Mouse (Mus musculus): ENCODE measurements at regions not wholly inside any gene's neighbourhood (a gene's known extent, or its start where the extent isn't known, plus 50 kb on each side); places are given as distances from the start of the nearest gene placed in this dataset.

DNA sequence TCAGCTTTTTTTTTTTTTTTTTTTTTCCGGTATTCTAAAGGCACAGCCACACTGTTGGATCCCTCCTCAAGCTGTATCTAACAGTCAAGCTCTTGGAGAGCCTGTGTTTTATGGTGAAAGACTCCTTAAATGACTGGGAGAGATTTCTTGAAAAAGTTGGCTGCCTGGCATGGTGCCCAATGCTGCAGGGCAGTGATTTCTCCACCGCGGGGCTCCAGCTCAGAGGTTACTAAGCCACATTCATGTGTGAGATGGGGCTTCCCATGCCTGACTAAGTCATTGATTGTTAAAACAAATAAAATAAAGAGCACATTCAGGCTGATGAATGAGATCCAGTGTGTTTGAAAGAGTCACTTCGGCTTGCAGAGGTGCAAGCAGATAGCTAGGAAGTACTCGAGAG is 139.2 kb upstream of the Eci2 start:
- CTCF ChIA-PET: no interaction called here
- in situ Hi-C loops (cut with MboI; ENCODE audit: low pct_unique_long_range_greater_than_20kb): no loop called here
- POLR2A ChIA-PET: no interaction called here
- no peak for TF ChIP-seq CTCF (IDR thresholded peaks at IDR 0.05)
- peak; percentile 24 for DNase-seq (ENCODE audit: low read depth, low spot score)
- ATAC-seq: no peak
- no peaks in the 10 kb centered on the region for H3K27me3 ChIP-seq

GRCm38 (mm10) chr13:35166831-35167541 is 140.1 kb upstream of the Eci2 start:
- ChIA-PET POLR2A (no interaction called here), CTCF (no interaction called here)
- ATAC-seq (no peak), DNase-seq (ENCODE audit: low read depth, low spot score) (no peak)
- in situ Hi-C loops (cut with MboI; ENCODE audit: low pct_unique_long_range_greater_than_20kb): no loop called here
- no peak for TF ChIP-seq CTCF (IDR thresholded peaks at IDR 0.05)
- no peaks in the 10 kb centered on the region for H3K27me3 ChIP-seq

DNA sequence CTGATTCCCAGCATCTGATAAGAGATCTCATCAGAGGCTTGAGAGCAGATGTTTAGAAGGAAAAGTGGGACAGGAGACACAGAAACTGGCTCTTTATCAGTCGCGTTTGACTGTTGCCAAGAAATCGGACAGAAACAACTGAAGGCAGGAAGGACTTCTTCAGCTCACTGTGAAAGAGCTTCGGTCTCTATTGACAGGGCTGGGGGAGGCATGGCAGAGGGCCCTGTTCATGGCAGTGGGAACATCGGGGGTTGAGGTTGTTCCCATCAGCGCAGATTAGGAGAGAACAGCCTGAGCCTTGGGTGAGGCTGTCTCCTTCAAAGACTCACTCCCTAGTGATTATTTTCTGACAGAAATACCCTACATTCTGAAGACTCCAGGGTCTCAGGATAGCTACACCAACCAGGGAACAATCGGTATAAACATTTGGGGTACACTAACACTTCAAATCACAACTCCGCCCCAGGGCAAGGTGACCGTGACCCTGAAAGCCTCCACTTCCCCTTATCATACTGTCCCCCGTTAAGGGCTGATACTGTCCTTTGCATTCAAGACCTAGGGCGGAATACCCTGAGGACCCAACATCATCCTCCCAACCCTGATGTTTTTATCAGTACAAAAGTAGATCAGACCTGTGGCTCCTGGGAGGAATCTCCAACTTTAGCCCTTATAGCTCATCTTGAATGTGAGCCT is 144.8 kb upstream of the Eci2 start:
- no peak for ATAC-seq
- H3K27me3 ChIP-seq: no peaks in the 10 kb centered on the region
- ChIA-PET POLR2A (no interaction called here), CTCF (interaction anchor here (1.2 kb wide), 1 partner anchor 10 kb away, joined by 3 read pairs; no protein-coding TSS in a partner anchor)
- no peak for TF ChIP-seq CTCF (IDR thresholded peaks at IDR 0.05)
- in situ Hi-C loops (cut with MboI; ENCODE audit: low pct_unique_long_range_greater_than_20kb): no loop called here
- DNase-seq (ENCODE audit: low read depth, low spot score): no peak

- no peaks in the 10 kb centered on the region for H3K27me3 ChIP-seq
- ChIA-PET POLR2A (no interaction called here), CTCF (no interaction called here)
- in situ Hi-C loops (cut with MboI; ENCODE audit: low pct_unique_long_range_greater_than_20kb): no loop called here
- DNase-seq (ENCODE audit: low read depth, low spot score): no peak
- TF ChIP-seq CTCF (IDR thresholded peaks at IDR 0.05): no peak
- no peak for ATAC-seq
Measured at GRCm38 (mm10) chr13:35173522-35173921, 146.6 kb upstream of the Eci2 start.

DNA sequence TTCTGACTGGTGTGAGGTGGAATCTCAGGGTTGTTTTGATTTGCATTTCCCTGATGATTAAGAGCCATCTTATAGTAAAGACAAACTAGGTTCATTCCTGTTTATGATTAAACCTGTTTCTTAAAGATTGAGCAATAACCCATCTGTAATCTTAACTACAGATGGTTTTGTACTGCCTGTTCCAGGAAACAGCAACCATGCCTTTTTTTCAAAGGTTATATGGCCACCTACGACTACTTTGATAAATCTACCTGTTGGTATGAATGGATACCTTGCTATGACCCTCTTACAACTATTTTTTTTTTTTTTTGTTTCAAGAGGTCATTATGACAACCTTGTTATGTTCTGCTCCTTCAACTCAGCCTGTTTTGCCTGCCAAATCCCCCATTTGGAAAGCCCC is 148.7 kb upstream of the Eci2 start:
- ChIA-PET CTCF (interaction anchor here (1.7 kb wide), 1 partner anchor 16 kb away, joined by 5 read pairs; no protein-coding TSS in a partner anchor), POLR2A (no interaction called here)
- no peaks in the 10 kb centered on the region for H3K27me3 ChIP-seq
- DNase-seq (ENCODE audit: low read depth, low spot score) (no peak), ATAC-seq (no peak)
- in situ Hi-C loops (cut with MboI; ENCODE audit: low pct_unique_long_range_greater_than_20kb): no loop called here
- no peak for TF ChIP-seq CTCF (IDR thresholded peaks at IDR 0.05)

DNA sequence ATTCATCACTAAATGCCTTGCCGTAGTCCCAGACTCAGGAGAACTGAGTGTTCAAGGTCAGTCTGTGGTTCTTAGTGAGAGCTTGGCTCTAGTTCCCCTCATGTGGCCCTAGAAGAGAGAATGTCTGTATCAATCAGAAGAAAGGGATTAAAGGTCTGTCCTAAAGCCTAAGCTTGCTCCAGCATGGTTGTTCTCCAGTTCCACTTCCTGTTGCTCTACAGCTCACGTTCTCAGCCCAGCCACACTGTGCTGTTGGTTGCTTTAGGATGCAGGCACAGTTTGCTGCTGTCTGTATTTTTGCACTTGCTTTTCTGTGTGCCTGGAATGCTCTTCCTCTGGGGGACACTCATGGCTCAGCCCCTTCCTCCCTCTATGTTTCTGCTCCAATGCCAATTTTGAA is 150.4 kb upstream of the Eci2 start:
- in situ Hi-C loops (cut with MboI; ENCODE audit: low pct_unique_long_range_greater_than_20kb): no loop called here
- H3K27me3 ChIP-seq: no peaks in the 10 kb centered on the region
- no peak for TF ChIP-seq CTCF (IDR thresholded peaks at IDR 0.05)
- DNase-seq (ENCODE audit: low read depth, low spot score) (no peak), ATAC-seq (no peak)
- ChIA-PET POLR2A (no interaction called here), CTCF (interaction anchor here (1.7 kb wide), 1 partner anchor 17 kb away, joined by 5 read pairs; no protein-coding TSS in a partner anchor)

GRCm38 (mm10) chr13:35189028-35189711 is 162.3 kb upstream of the Eci2 start:
- DNase-seq (ENCODE audit: low read depth, low spot score): no peak
- no peaks in the 10 kb centered on the region for H3K27me3 ChIP-seq
- ChIA-PET POLR2A (no interaction called here), CTCF (interaction anchor here (1.1 kb wide), 1 partner anchor 8 kb away, joined by 3 read pairs; no protein-coding TSS in a partner anchor)
- ATAC-seq: no peak
- in situ Hi-C loops (cut with MboI; ENCODE audit: low pct_unique_long_range_greater_than_20kb): no loop called here
- no peak for TF ChIP-seq CTCF (IDR thresholded peaks at IDR 0.05)

DNA sequence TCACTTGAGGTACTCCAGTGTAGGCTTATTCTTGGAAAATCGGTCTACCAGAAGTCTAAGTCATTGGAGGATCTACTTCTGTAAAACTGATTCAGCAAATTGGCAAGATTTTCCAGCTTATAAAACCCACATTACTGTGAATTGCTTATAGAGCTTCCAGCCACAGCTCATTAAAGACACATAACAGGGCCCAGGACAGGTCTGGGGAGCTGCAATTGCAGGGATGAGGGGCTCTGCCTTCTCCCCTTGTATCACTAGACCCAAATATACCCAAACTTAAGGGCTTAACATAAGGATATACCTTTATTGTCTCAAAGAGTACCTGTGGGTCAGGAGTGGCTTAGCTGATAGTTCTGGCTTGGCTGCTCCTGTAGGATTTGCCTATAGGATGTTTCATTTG is 175.2 kb upstream of the Eci2 start:
- no peak for TF ChIP-seq CTCF (IDR thresholded peaks at IDR 0.05)
- DNase-seq (ENCODE audit: low read depth, low spot score): no peak
- in situ Hi-C loops (cut with MboI; ENCODE audit: low pct_unique_long_range_greater_than_20kb): no loop called here
- POLR2A ChIA-PET: no interaction called here
- ATAC-seq: no peak
- H3K27me3 ChIP-seq: no peaks in the 10 kb centered on the region
- CTCF ChIA-PET: interaction anchor here (1.0 kb wide), 1 partner anchor 11 kb away, joined by 3 read pairs; no protein-coding TSS in a partner anchor

GRCm38 (mm10) chr13:35208319-35208718 is 181.4 kb upstream of the Eci2 start:
- DNase-seq (ENCODE audit: low read depth, low spot score) (no peak), ATAC-seq (no peak)
- CTCF ChIA-PET: no interaction called here
- in situ Hi-C loops (cut with MboI; ENCODE audit: low pct_unique_long_range_greater_than_20kb): no loop called here
- TF ChIP-seq CTCF (IDR thresholded peaks at IDR 0.05): no peak
- H3K27me3 ChIP-seq: no peaks in the 10 kb centered on the region
- POLR2A ChIA-PET: no interaction called here

DNA sequence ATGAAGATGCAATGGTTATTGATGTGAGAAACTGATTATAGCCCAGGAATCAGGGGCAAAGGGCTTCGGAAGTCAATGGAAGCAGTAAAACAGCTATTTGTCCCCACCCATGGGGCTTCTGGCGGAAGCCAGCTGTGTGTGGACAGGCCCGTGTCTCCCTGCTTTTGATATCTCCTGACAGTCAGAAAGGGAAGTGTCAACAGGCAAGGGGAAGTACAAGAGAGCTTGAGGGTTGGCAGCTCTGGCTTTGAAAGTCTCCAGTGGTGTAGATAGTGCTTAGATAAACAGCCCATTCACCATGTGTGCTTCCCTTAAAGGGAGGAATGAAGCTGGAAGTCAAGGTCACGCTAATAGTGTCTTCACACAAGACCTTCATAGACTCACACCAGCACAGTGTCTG is 182.7 kb upstream of the Eci2 start:
- no peak for ATAC-seq
- no peaks in the 10 kb centered on the region for H3K27me3 ChIP-seq
- no peak for DNase-seq (ENCODE audit: low read depth, low spot score)
- ChIA-PET POLR2A (no interaction called here), CTCF (no interaction called here)
- in situ Hi-C loops (cut with MboI; ENCODE audit: low pct_unique_long_range_greater_than_20kb): no loop called here
- TF ChIP-seq CTCF (IDR thresholded peaks at IDR 0.05): no peak

DNA sequence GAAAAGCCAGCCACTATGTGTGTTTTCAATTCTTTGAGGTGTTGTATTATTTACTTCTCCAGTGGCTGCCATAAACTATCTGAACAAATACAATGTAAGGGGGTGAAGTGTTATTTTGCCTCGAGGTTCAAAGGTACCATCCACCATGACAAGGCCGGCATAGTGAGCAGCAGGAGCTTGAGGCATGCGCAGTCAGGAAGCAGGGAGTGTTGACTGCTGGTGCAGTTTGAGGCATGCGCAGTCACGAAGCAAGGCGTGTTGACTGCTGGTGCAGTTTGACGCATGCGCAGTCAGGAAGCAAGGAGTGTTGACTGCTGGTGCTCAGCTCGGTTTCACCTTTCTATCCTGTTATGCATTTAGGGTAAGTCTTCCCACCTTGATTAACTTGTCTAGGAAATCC is 184.9 kb upstream of the Eci2 start:
- TF ChIP-seq CTCF (IDR thresholded peaks at IDR 0.05): no peak
- ATAC-seq (no peak), DNase-seq (ENCODE audit: low read depth, low spot score) (no peak)
- in situ Hi-C loops (cut with MboI; ENCODE audit: low pct_unique_long_range_greater_than_20kb): no loop called here
- POLR2A ChIA-PET: no interaction called here
- no peaks in the 10 kb centered on the region for H3K27me3 ChIP-seq
- CTCF ChIA-PET: no interaction called here
